Mouse (Mus musculus) neural tube, embryonic 11.5 days (tissue): ENCODE measurements around the gene Gpr45. TPM values are rescaled to one million over a fixed set of nuclear protein-coding genes. Genes with fewer than 3 reads are reported as not detected.

Experiments used
- ATAC-seq: fragments of 200-750 bp; cut with Nextera tagmentation; 2 replicates; pipeline ENCODE4 v1.8.0; 2017; ENCODE audit warnings: moderate number of reproducible peaks, mild to moderate bottlenecking, moderate TSS enrichment, moderate library complexity; ENCODE audit not compliant: insufficient read depth, low FRiP score, low TSS enrichment
- DNase-seq: peaks from one replicate; pipeline ENCODE4 v3.0.0-alpha.2; 2015; ENCODE audit warnings: low spot score
- H3K27ac ChIP-seq: fragments of 300-500 bp; sonication (generic); 2 replicates; pipeline ENCODE4 v1.5.1; 2014; ENCODE audit warnings: low read depth, mild to moderate bottlenecking, low read length
- H3K27me3 ChIP-seq: fragments of 300-500 bp; sonication (generic); 2 replicates; pipeline ENCODE4 v1.6.1; 2014; ENCODE audit warnings: mild to moderate bottlenecking, low read length, mixed read lengths; ENCODE audit not compliant: control insufficient read depth, insufficient read depth
- H3K36me3 ChIP-seq: fragments of 300-500 bp; sonication (generic); 2 replicates; pipeline ENCODE4 v1.6.1; 2014; ENCODE audit warnings: mild to moderate bottlenecking, low read length, moderate library complexity, mixed read lengths; ENCODE audit not compliant: control insufficient read depth, insufficient read depth
- H3K4me1 ChIP-seq: fragments of 300-500 bp; sonication (generic); 2 replicates; pipeline ENCODE4 v1.6.1; 2014; ENCODE audit warnings: low read length, mixed read lengths; ENCODE audit not compliant: control insufficient read depth, insufficient read depth
- H3K4me2 ChIP-seq: fragments of 300-500 bp; sonication (generic); 2 replicates; pipeline ENCODE4 v1.6.1; 2014; ENCODE audit warnings: low read depth, mild to moderate bottlenecking, moderate library complexity
- H3K4me3 ChIP-seq: fragments of 300-500 bp; sonication (generic); 2 replicates; pipeline ENCODE4 v1.5.1; 2014; ENCODE audit warnings: low read depth, low read length
- H3K9ac ChIP-seq: fragments of 300-500 bp; sonication (generic); 2 replicates; pipeline ENCODE4 v1.6.1; 2014; ENCODE audit warnings: mild to moderate bottlenecking, low read length
- H3K9me3 ChIP-seq: fragments of 300-500 bp; sonication (generic); 2 replicates; pipeline ENCODE4 v1.6.1; 2016; ENCODE audit warnings: low read length; ENCODE audit not compliant: control insufficient read depth
- WGBS: fragments of 180-500 bp; shearing (Covaris S2); extraction: QIAGEN DNeasy Blood & Tissue Kit; methylation state at CpG from one replicate; pipeline ENCODE4 v1.1.7; 2014; 5-methylcytosine and 5-hydroxymethylcytosine counted together
- polyA plus RNA-seq: library from polyadenylated mRNA; unstranded; fragments of >200 nt; fragmentation: Nextera tagmentation; extraction: Ambion mirVana; gene quantifications from 2 replicates; pipeline ENCODE4 v1.2.1, GENCODE M21; 2014

Gene Gpr45
- polyA plus RNA-seq, 1 experiment from 2014 or later, result 11.5 TPM

GRCm38 (mm10) chr1:42948486-42948885 is 4.2 kb upstream of the Gpr45 start:
- H3K4me3 ChIP-seq, result no peak overlapping the region
- no peaks in the 10 kb centered on the region for H3K4me1 ChIP-seq
- DNase-seq (no peak), ATAC-seq (no peak)
- H3K9me3 ChIP-seq, result no peaks in the 10 kb centered on the region
- H3K9ac ChIP-seq, result no peak overlapping the region
- no peak overlapping the region for H3K27ac ChIP-seq
- H3K27me3 ChIP-seq, result no peaks in the 10 kb centered on the region
- no peak overlapping the region for H3K4me2 ChIP-seq
- 86% methylated on average over 4 of the region's 4 CpGs for WGBS
- no peaks in the 10 kb centered on the region for H3K36me3 ChIP-seq

GRCm38 (mm10) chr1:42953482-42953822 is 780 bp downstream of the Gpr45 start:
- peak; percentile 60 for ATAC-seq
- Histone ChIP-seq H3K4me1 (no peaks in the 10 kb centered on the region), H3K27me3 (no peaks in the 10 kb centered on the region), H3K9ac (peak overlapping the region; percentile 97), H3K4me2 (peak overlapping the region; percentile 80), H3K9me3 (no peaks in the 10 kb centered on the region), H3K27ac (peak overlapping the region; percentile 75), H3K36me3 (no peaks in the 10 kb centered on the region), H3K4me3 (peak overlapping the region; percentile 76)
- no peak for DNase-seq
- 2% methylated on average over 16 of the region's 16 CpGs for WGBS

GRCm38 (mm10) chr1:42956828-42957227 is 4.2 kb downstream of the Gpr45 start:
- H3K27ac ChIP-seq, result no peak overlapping the region
- DNase-seq (no peak), ATAC-seq (no peak)
- no peak overlapping the region for H3K4me2 ChIP-seq
- H3K9ac ChIP-seq, result no peak overlapping the region
- no peak overlapping the region for H3K4me3 ChIP-seq
- WGBS, result 100% methylated on average over 1 of the region's 1 CpGs
- H3K4me1 ChIP-seq, result no peaks in the 10 kb centered on the region
- no peaks in the 10 kb centered on the region for H3K9me3 ChIP-seq
- H3K27me3 ChIP-seq, result no peaks in the 10 kb centered on the region
- no peaks in the 10 kb centered on the region for H3K36me3 ChIP-seq

GRCm38 (mm10) chr1:42983082-42983771 is 30.6 kb downstream of the Gpr45 start:
- no peak overlapping the region for H3K4me2 ChIP-seq

DNA sequence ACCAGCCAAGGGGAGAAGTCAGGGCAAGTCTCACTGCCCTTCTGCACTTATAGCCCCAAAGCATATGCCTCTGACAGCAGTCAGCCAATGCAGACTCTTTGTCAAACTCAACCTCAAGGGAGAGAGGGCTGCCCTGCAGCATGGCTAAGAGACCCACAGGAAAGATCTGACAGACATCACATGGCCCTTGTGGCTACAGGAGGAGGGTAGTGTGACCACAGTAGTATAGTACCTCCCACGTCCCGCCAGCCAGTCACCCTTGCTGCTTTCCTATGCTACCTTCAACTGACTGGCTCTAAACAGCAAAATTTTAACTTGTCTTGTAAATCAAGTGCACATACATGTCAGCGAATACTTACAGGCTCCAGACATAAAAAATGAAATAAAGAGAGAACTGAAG is 31.4 kb downstream of the Gpr45 start:
- Histone ChIP-seq H3K27me3 (no peaks in the 10 kb centered on the region), H3K4me1 (no peaks in the 10 kb centered on the region), H3K36me3 (no peaks in the 10 kb centered on the region), H3K4me3 (no peak overlapping the region), H3K9me3 (no peaks in the 10 kb centered on the region), H3K4me2 (no peak overlapping the region), H3K9ac (no peak overlapping the region), H3K27ac (no peak overlapping the region)
- ATAC-seq, result no peak
- DNase-seq, result no peak
- WGBS, result 97% methylated on average over 3 of the region's 3 CpGs

More at GRCm38 (mm10) chr1:42983082-42983771, 30.6 kb downstream of the Gpr45 start:
- H3K4me1 ChIP-seq, result no peaks in the 10 kb centered on the region
- 69% methylated on average over 8 of the region's 8 CpGs for WGBS
- H3K9me3 ChIP-seq, result no peaks in the 10 kb centered on the region
- H3K4me3 ChIP-seq, result no peak overlapping the region
- H3K9ac ChIP-seq, result no peak overlapping the region
- H3K27me3 ChIP-seq, result no peaks in the 10 kb centered on the region
- ATAC-seq, result no peak
- no peak for DNase-seq
- H3K36me3 ChIP-seq, result no peaks in the 10 kb centered on the region
- H3K27ac ChIP-seq, result no peak overlapping the region

DNA sequence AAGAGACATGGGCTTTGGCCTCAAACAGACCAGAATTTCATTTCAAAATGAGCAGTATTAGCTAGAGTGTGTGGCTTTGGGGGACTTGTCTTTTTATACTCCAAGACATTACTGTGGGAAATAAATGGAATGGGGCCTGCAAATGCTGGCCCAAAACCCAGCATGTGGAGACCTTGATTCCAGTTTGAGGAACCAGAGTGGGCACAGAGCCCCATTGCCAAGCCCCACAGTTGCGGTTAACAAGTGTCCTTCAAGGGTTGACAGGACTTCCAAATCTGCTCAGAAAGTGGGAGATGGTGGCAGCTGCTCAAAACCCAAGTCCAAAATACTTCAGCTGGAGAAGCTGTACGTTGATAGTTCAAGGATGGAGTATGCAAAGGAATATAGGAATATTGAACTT is 36.3 kb downstream of the Gpr45 start:
- Histone ChIP-seq H3K4me3 (no peak overlapping the region), H3K27me3 (no peaks in the 10 kb centered on the region), H3K9ac (no peak overlapping the region), H3K4me2 (no peak overlapping the region), H3K9me3 (no peaks in the 10 kb centered on the region), H3K27ac (no peak overlapping the region), H3K4me1 (no peaks in the 10 kb centered on the region), H3K36me3 (no peaks in the 10 kb centered on the region)
- ATAC-seq (no peak), DNase-seq (no peak)
- 87% methylated on average over 2 of the region's 2 CpGs for WGBS

DNA sequence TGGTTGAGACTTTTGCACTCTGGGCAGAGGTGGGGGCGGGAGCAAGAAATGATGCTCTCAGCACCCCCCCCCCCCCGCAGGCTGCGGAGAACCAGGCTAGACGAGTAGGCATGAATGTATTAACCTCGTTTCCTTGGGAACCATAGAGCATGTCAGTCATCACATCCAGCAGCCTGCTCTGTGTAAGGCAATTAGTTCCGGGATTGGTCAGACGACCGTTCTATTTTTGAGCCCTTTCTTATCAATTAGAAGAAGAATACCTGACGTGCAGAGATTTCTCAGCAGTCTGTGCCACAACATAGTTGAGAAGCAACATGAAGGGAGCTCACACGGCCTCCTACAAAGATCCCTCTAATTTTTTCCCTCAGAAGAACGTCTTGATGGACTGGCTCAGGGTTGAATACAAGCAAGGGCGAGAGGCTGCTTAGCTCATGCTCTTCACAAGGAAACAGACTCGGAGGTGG is 53.4 kb downstream of the Gpr45 start:
- H3K4me1 ChIP-seq, result 0 out of 2 replicates have a peak, but pooled peaks cover 3% of the 10 kb centered on the region
- no peak overlapping the region for H3K4me3 ChIP-seq
- WGBS, result 64% methylated on average over 13 of the region's 13 CpGs
- no peak overlapping the region for H3K9ac ChIP-seq
- ATAC-seq (peak; percentile 60; the same call in 1 of the 2 replicates), DNase-seq (peak; percentile 37)
- no peaks in the 10 kb centered on the region for H3K9me3 ChIP-seq
- no peaks in the 10 kb centered on the region for H3K27me3 ChIP-seq
- H3K4me2 ChIP-seq, result no peak overlapping the region
- H3K27ac ChIP-seq, result no peak overlapping the region
- H3K36me3 ChIP-seq, result no peaks in the 10 kb centered on the region

- H3K4me2 ChIP-seq, result no peak overlapping the region
- WGBS, result 92% methylated on average over 4 of the region's 4 CpGs
- H3K4me1 ChIP-seq, result 0 out of 2 replicates have a peak, but pooled peaks cover 3% of the 10 kb centered on the region
- H3K4me3 ChIP-seq, result no peak overlapping the region
- no peak overlapping the region for H3K27ac ChIP-seq
- ATAC-seq (no peak), DNase-seq (no peak)
- no peaks in the 10 kb centered on the region for H3K27me3 ChIP-seq
- no peaks in the 10 kb centered on the region for H3K9me3 ChIP-seq
- no peak overlapping the region for H3K9ac ChIP-seq
- no peaks in the 10 kb centered on the region for H3K36me3 ChIP-seq
Observed at GRCm38 (mm10) chr1:43006524-43006923, 53.9 kb downstream of the Gpr45 start.

GRCm38 (mm10) chr1:43010461-43010860 is 57.8 kb downstream of the Gpr45 start:
- Histone ChIP-seq H3K4me3 (no peak overlapping the region), H3K4me2 (no peak overlapping the region), H3K36me3 (no peaks in the 10 kb centered on the region), H3K27me3 (no peaks in the 10 kb centered on the region), H3K4me1 (0 out of 2 replicates have a peak, but pooled peaks cover 3% of the 10 kb centered on the region), H3K9me3 (no peaks in the 10 kb centered on the region), H3K27ac (no peak overlapping the region), H3K9ac (no peak overlapping the region)
- ATAC-seq, result no peak
- no peak for DNase-seq
- WGBS, result 84% methylated on average over 4 of the region's 4 CpGs
